Mouse (Mus musculus): ENCODE measurements around the gene Sfpq. TPM values are rescaled to one million over a fixed set of nuclear protein-coding genes. Genes with fewer than 3 reads are reported as not detected.
"Not testable (repeated sequence)": the region's sequence is repeated elsewhere in the genome, so short reads cannot be mapped to it uniquely, and the experiment has no call there.

The Sfpq gene
- total RNA-seq, 1 experiment: 384 TPM

DNA sequence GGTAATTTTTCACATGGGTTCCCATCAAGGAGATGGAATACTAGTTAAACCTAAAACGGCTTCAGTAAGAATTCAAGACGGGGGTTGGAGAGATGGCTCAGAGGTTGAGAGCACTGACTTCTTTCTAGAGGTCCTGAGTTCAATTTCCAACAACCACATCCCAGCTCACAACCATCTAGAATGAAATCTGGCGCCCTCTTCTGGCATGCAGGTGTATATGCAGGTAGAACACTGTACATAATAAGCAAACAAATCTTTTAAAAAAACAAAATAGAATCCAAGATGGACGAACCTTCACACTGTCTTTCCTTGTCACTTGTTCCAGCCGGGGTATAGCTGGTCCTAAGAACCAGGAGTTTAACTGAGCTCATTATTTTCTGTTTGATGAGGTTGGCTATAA is 28.8 kb upstream of the Sfpq start:
- H3K9ac ChIP-seq (ENCODE audit: insufficient read depth, low read depth, low read length, poor library complexity, severe bottlenecking): no peak overlapping the region
- in situ Hi-C loops (cut with MboI; ENCODE audit: low sequenced_read_pairs in 2 of 2, unreplicated experiment in 2 of 2): no loop called here
- peak; percentile 71 for DNase-seq (ENCODE audit: low read depth, low spot score)
- no peaks in the 10 kb centered on the region for H3K9me3 ChIP-seq (ENCODE audit: control insufficient read depth, insufficient read depth, low read depth, low read length)
- no peak overlapping the region for H3K27ac ChIP-seq (ENCODE audit: insufficient read depth, low read depth, low read length, poor library complexity, severe bottlenecking)
- no peaks in the 10 kb centered on the region for H3K36me3 ChIP-seq (ENCODE audit: control insufficient read depth, insufficient read depth, low read length, poor library complexity, severe bottlenecking)
- H3K4me3 ChIP-seq (ENCODE audit: insufficient read depth in 1 of 2, low read depth in 1 of 2, low read length in 2 of 2, poor library complexity in 1 of 2, severe bottlenecking in 1 of 2): no peak overlapping the region
- TF ChIP-seq MAFK (IDR thresholded peaks at IDR 0.05; ENCODE audit: insufficient read depth, low read depth, low read length) (no peak), ZNF384 (IDR thresholded peaks at IDR 0.05; ENCODE audit: low read depth, low read length) (0 out of 2 replicates have a peak, but pooled peaks have one; percentile 24)
- no peaks in the 10 kb centered on the region for H3K4me1 ChIP-seq (ENCODE audit: control insufficient read depth in 2 of 2, insufficient read depth in 2 of 2, low read length in 2 of 2, poor library complexity in 1 of 2)

DNA sequence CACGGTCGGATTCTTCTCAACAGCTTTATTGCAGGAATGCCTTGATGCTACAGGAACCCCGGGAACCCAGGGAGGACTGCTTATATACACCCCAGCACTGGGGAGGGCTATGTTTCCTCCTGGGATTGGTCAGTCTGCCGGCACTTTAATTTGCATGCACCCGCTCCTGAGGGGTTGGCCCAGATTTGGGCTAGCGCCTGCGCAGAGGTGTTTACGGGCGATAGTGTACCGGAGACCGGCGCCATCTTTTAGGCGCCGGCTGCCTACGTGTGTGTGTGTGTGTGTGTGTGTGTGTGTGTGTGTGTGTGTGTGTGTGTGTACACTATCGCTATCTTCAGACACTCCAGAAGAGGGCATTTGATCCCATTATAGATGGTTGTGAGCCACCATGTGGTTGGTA is 21.8 kb upstream of the Sfpq start:
- H3K4me1 ChIP-seq (ENCODE audit: control insufficient read depth in 2 of 2, insufficient read depth in 2 of 2, low read length in 2 of 2, poor library complexity in 1 of 2); H3K4me3 ChIP-seq (ENCODE audit: insufficient read depth in 1 of 2, low read depth in 1 of 2, low read length in 2 of 2, poor library complexity in 1 of 2, severe bottlenecking in 1 of 2); H3K9ac ChIP-seq (ENCODE audit: insufficient read depth, low read depth, low read length, poor library complexity, severe bottlenecking); DNase-seq (ENCODE audit: low read depth, low spot score); H3K9me3 ChIP-seq (ENCODE audit: control insufficient read depth, insufficient read depth, low read depth, low read length); H3K36me3 ChIP-seq (ENCODE audit: control insufficient read depth, insufficient read depth, low read length, poor library complexity, severe bottlenecking); H3K27ac ChIP-seq (ENCODE audit: insufficient read depth, low read depth, low read length, poor library complexity, severe bottlenecking); in situ Hi-C loops (cut with MboI; ENCODE audit: low sequenced_read_pairs in 2 of 2, unreplicated experiment in 2 of 2): not testable (repeated sequence)

DNA sequence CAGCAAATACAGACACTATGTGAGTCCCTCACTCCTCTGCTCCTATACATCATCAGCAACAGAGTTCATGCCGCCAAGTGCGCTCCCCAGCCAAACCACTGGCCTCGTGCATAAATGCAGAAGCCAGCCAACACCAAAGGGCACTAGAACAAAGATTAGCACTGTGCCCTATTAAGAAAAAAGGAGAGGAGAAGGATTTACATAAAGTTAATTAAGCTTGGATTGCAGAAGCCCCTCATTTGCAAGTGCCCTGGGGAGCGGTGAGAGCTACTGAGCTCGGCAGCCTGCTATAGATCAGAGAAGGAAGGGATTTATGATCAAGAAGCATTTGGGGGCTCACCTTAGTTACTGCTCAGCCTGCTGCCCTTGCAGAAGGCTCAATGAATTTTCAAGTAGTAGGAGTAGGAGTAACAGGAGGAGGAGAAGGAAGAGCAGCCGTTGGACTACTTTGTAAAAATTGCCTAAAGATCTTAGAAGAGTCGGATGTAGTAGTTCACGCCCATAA is 20.5 kb upstream of the Sfpq start:
- in situ Hi-C loops (cut with MboI; ENCODE audit: low sequenced_read_pairs in 2 of 2, unreplicated experiment in 2 of 2): no loop called here
- Histone ChIP-seq H3K4me3 (ENCODE audit: insufficient read depth in 1 of 2, low read depth in 1 of 2, low read length in 2 of 2, poor library complexity in 1 of 2, severe bottlenecking in 1 of 2) (no peak overlapping the region), H3K9ac (ENCODE audit: insufficient read depth, low read depth, low read length, poor library complexity, severe bottlenecking) (no peak overlapping the region), H3K27ac (ENCODE audit: insufficient read depth, low read depth, low read length, poor library complexity, severe bottlenecking) (no peak overlapping the region), H3K9me3 (ENCODE audit: control insufficient read depth, insufficient read depth, low read depth, low read length) (no peaks in the 10 kb centered on the region), H3K4me1 (ENCODE audit: control insufficient read depth in 2 of 2, insufficient read depth in 2 of 2, low read length in 2 of 2, poor library complexity in 1 of 2) (peaks cover 4% of the 10 kb centered on the region in 2 experiments), H3K36me3 (ENCODE audit: control insufficient read depth, insufficient read depth, low read length, poor library complexity, severe bottlenecking) (no peaks in the 10 kb centered on the region)
- DNase-seq (ENCODE audit: low read depth, low spot score): no peak
- TF ChIP-seq CHD2 (IDR thresholded peaks at IDR 0.05; ENCODE audit: low read depth, low read length): no peak
- no peak for TF ChIP-seq ZC3H11A (IDR thresholded peaks at IDR 0.05; ENCODE audit: borderline replicate concordance, low read depth, low read length)
- TF ChIP-seq ZNF384 (IDR thresholded peaks at IDR 0.05; ENCODE audit: low read depth, low read length): no peak
- no peak for TF ChIP-seq HCFC1 (IDR thresholded peaks at IDR 0.05; ENCODE audit: borderline replicate concordance, insufficient read depth, low read length)
- TF ChIP-seq MAFK (IDR thresholded peaks at IDR 0.05; ENCODE audit: insufficient read depth, low read depth, low read length): no peak

DNA sequence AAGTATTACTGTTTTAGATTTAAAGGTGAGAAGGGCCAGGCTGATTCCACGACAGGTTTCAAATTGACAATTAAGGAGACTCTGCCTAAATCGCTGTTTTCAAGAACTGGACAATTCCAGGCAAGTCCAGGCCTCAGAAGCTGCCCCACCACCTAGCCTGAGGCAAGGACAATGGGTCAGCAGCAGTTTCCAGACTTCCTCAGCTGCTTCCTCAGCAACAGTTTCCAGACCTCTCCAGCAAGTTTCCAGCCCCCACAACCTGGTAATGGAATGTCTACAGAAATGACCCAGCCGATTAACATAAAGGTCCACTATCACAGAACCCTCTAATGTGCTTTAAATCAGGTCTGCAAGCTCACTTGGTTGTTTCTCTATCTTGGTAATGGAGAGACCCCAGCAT is 16.7 kb upstream of the Sfpq start:
- no peak for DNase-seq (ENCODE audit: low read depth, low spot score)
- H3K4me1 ChIP-seq (ENCODE audit: control insufficient read depth in 2 of 2, insufficient read depth in 2 of 2, low read length in 2 of 2, poor library complexity in 1 of 2): peaks cover 2 to 8% of the 10 kb centered on the region in 2 experiments
- H3K9ac ChIP-seq (ENCODE audit: insufficient read depth, low read depth, low read length, poor library complexity, severe bottlenecking): no peak overlapping the region; the same call in 1 of the 2 replicates
- H3K36me3 ChIP-seq (ENCODE audit: control insufficient read depth, insufficient read depth, low read length, poor library complexity, severe bottlenecking): no peaks in the 10 kb centered on the region
- H3K27ac ChIP-seq (ENCODE audit: insufficient read depth, low read depth, low read length, poor library complexity, severe bottlenecking): peak overlapping the region; percentile 65; the same call in 1 of the 2 replicates
- no peaks in the 10 kb centered on the region for H3K9me3 ChIP-seq (ENCODE audit: control insufficient read depth, insufficient read depth, low read depth, low read length)
- TF ChIP-seq HCFC1 (IDR thresholded peaks at IDR 0.05; ENCODE audit: borderline replicate concordance, insufficient read depth, low read length): no peak
- TF ChIP-seq CHD2 (IDR thresholded peaks at IDR 0.05; ENCODE audit: low read depth, low read length): no peak
- TF ChIP-seq MAFK (IDR thresholded peaks at IDR 0.05; ENCODE audit: insufficient read depth, low read depth, low read length): no peak
- no peak for TF ChIP-seq ZC3H11A (IDR thresholded peaks at IDR 0.05; ENCODE audit: borderline replicate concordance, low read depth, low read length)
- no peak for TF ChIP-seq ZNF384 (IDR thresholded peaks at IDR 0.05; ENCODE audit: low read depth, low read length)
- peak overlapping the region; percentile 8 to 49; a peak in 1 of 4 replicates for H3K4me3 ChIP-seq (ENCODE audit: insufficient read depth in 1 of 2, low read depth in 1 of 2, low read length in 2 of 2, poor library complexity in 1 of 2, severe bottlenecking in 1 of 2)
- in situ Hi-C loops (cut with MboI; ENCODE audit: low sequenced_read_pairs in 2 of 2, unreplicated experiment in 2 of 2): no loop called here

DNA sequence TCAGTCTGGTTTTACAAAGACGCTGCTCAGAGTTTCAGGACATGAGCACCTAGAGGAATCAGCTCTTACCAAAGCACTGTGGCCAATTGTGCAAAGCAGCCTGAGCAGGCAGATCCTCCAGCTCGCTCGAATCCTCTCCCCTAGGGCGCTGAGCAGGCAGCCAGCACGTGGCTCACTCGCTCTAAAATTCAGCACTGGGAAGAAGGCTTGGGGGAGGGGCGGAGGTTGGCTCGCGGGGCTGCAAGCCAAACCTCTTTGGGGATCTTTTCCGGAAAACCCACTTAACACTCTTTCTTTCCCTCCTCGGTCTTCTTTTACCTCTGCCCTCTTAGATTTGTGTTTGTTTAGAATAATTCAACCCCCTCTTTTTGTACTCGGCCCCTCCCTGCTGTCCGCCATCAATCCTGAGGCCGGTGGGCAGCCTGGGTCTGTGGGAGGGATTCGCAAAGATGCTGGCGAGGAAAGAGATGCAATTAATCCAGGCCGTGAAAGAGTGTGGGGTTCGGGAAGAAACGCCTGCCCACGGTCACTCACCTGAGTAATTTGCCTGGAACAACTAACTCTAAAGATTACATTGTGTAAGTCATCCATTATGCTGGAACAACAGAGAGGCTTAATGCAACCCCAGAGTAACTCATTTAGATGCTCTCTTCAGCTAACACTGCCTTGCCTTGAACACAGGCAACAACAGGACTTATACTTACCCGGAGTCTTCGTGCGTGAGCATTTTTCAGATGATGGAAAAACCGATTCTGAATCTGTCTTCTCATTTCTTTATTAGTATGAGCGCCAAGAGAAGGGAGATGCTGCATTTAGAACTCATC is 15.8 kb upstream of the Sfpq start:
- Histone ChIP-seq H3K27ac (ENCODE audit: insufficient read depth, low read depth, low read length, poor library complexity, severe bottlenecking) (peak overlapping the region; percentile 65), H3K4me3 (ENCODE audit: insufficient read depth in 1 of 2, low read depth in 1 of 2, low read length in 2 of 2, poor library complexity in 1 of 2, severe bottlenecking in 1 of 2) (peak overlapping the region; percentile 29 to 49), H3K9me3 (ENCODE audit: control insufficient read depth, insufficient read depth, low read depth, low read length) (no peaks in the 10 kb centered on the region), H3K4me1 (ENCODE audit: control insufficient read depth in 2 of 2, insufficient read depth in 2 of 2, low read length in 2 of 2, poor library complexity in 1 of 2) (peaks cover 2 to 8% of the 10 kb centered on the region in 2 experiments), H3K9ac (ENCODE audit: insufficient read depth, low read depth, low read length, poor library complexity, severe bottlenecking) (peak overlapping the region; percentile 49; the same call in 1 of the 2 replicates), H3K36me3 (ENCODE audit: control insufficient read depth, insufficient read depth, low read length, poor library complexity, severe bottlenecking) (no peaks in the 10 kb centered on the region)
- no peak for DNase-seq (ENCODE audit: low read depth, low spot score)
- in situ Hi-C loops (cut with MboI; ENCODE audit: low sequenced_read_pairs in 2 of 2, unreplicated experiment in 2 of 2): no loop called here
- TF ChIP-seq ZNF384 (IDR thresholded peaks at IDR 0.05; ENCODE audit: low read depth, low read length) (no peak), CHD2 (IDR thresholded peaks at IDR 0.05; ENCODE audit: low read depth, low read length) (0 out of 2 replicates have a peak, but pooled peaks have one; percentile 28), MAFK (IDR thresholded peaks at IDR 0.05; ENCODE audit: insufficient read depth, low read depth, low read length) (0 out of 2 replicates have a peak, but pooled peaks have one; percentile 9), HCFC1 (IDR thresholded peaks at IDR 0.05; ENCODE audit: borderline replicate concordance, insufficient read depth, low read length) (no peak), ZC3H11A (IDR thresholded peaks at IDR 0.05; ENCODE audit: borderline replicate concordance, low read depth, low read length) (no peak)

DNA sequence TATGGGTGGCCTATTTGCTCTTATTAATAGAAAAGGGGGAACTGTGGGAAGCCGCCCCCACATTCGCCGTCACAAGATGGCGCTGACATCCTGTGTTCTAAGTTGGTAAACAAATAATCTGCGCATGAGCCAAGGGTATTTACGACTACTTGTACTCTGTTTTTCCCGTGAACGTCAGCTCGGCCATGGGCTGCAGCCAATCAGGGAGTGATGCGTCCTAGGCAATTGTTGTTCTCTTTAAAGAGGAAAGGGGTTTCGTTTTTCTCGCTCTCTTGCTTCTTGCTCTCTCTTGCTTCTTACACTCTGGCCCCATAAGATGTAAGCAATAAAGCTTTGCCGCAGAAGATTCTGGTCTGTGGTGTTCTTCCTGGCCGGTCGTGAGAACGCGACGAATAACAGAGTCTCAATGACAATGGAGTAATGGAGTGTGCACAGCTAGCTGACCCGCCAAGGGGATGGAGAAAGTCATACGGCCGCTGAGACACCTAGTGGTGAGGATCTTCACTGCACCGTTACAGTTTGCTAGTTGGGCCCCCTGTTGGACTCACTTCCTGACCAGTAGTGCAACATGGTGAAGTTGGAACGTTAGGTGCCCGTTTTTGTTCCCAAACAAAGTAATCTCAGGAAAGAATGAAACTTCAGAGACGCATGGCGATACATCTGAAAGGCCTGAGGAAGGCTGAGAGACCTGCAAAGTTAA is 5.7 kb upstream of the Sfpq start:
- H3K36me3 ChIP-seq (ENCODE audit: control insufficient read depth, insufficient read depth, low read length, poor library complexity, severe bottlenecking); H3K9ac ChIP-seq (ENCODE audit: insufficient read depth, low read depth, low read length, poor library complexity, severe bottlenecking); H3K4me3 ChIP-seq (ENCODE audit: insufficient read depth in 1 of 2, low read depth in 1 of 2, low read length in 2 of 2, poor library complexity in 1 of 2, severe bottlenecking in 1 of 2); DNase-seq (ENCODE audit: low read depth, low spot score); in situ Hi-C loops (cut with MboI; ENCODE audit: low sequenced_read_pairs in 2 of 2, unreplicated experiment in 2 of 2); H3K4me1 ChIP-seq (ENCODE audit: control insufficient read depth in 2 of 2, insufficient read depth in 2 of 2, low read length in 2 of 2, poor library complexity in 1 of 2); H3K27ac ChIP-seq (ENCODE audit: insufficient read depth, low read depth, low read length, poor library complexity, severe bottlenecking); H3K9me3 ChIP-seq (ENCODE audit: control insufficient read depth, insufficient read depth, low read depth, low read length): not testable (repeated sequence)
